Mouse (Mus musculus): ENCODE data around the gene Rpl23a.

GRCm38 (mm10) chr11:78161169-78161568 is 22.2 kb downstream of the Rpl23a start:
- TF ChIP-seq CTCF (IDR thresholded peaks at IDR 0.05; ENCODE audit: borderline replicate concordance, control insufficient read depth, extremely low read depth, insufficient read depth, low read length, poor library complexity) (no peak), POLR2A (IDR thresholded peaks at IDR 0.05; ENCODE audit: control insufficient read depth, extremely low read depth, insufficient read depth, low read length, poor library complexity) (no peak)

All from thymus, adult 2 months (tissue).